Mouse (Mus musculus) layer of hippocampus, postnatal 10 days (tissue): ENCODE data around the gene Atp13a2. TPM values are rescaled to one million over a fixed set of nuclear protein-coding genes. Genes with fewer than 3 reads are reported as not detected.

Experiments
- DNase-seq, 2 experiments: peaks; one replicate each; pipeline ENCODE4 v3.0.0; 2021; ENCODE audit warnings: low spot score in 2 of 2
- total RNA-seq, 2 experiments: library from RNA; stranded (reverse); gene quantifications; 2 replicates each; pipeline ENCODE4 v1.2.3; 2021

The Atp13a2 gene
- total RNA-seq, 2 experiments from 2014 or later = 233 to 238 TPM

GRCm38 (mm10) chr4:141031733-141032132 lies 45.1 kb downstream of the Atp13a2 start:
- DNase-seq = peak; percentile 85 to 88

GRCm38 (mm10) chr4:141033606-141034549 lies 47.2 kb downstream of the Atp13a2 start:
- DNase-seq = no peak

DNA sequence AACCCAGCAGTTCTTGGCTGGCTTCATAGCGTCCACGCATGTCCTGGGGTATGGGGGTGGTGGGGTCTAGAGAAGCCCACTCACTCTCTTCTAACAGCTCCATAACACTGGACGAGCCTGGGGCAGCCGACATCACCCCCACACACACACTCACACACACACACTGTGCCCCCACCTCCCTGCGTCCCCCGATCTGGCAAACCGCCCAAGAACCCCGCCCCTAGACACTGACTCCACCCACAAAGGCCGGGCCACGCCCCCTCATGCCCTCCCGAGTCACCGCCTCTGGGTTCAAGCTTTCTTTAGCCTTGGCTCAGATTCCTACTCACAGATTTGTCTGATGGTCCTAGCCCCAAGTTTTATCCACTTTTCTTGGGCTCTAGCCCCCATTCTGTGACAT lies 54.4 kb downstream of the Atp13a2 start:
- DNase-seq = no peak

DNA sequence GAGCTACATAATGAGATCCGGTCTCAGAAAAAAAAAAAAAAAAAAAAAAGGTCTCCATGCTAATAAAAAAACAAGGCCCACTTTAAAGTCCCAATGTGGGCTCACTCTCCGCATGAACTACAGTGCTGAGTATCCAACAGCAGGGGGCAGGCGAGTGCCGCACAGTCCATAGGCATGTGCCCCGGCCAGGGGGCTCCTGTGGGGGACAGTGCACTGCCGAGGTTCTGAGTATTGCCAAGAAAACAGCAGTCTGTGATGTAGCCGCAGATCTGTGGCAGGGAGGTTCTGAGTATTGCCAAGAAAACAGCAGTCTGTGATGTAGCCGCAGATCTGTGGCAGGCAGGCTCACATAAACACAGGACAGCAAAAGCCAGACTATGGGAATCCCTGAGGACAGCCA lies 58.1 kb downstream of the Atp13a2 start:
- peak; percentile 72 to 84 for DNase-seq

- no peak for DNase-seq
These were observed 62.3 kb downstream of the Atp13a2 start for GRCm38 (mm10) chr4:141048810-141049475.

GRCm38 (mm10) chr4:141049476-141049835 lies 62.8 kb downstream of the Atp13a2 start:
- DNase-seq = peak; percentile 62 to 64

- no peak for DNase-seq
These were observed 65.8 kb downstream of the Atp13a2 start for GRCm38 (mm10) chr4:141052442-141052841.

DNA sequence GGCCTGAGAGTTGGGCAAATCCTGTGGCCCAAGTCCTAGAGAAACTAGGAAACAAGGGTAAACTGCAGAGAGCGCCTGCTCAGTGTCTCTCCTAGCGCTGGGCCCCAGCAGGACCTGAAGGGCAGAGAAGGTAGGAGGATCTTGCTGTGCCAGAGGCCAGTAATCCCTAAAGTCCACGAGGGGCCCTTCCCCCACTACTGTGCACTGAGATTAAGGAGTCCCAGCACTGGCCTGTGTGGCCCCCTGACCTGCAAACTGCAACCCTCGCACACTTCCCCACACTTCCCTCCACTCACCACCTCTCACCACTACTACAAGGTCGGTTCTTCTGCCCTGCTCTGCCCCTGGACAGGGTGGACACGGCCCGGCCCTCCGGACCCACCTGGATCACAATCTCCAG lies 66.5 kb downstream of the Atp13a2 start:
- DNase-seq = no peak

DNA sequence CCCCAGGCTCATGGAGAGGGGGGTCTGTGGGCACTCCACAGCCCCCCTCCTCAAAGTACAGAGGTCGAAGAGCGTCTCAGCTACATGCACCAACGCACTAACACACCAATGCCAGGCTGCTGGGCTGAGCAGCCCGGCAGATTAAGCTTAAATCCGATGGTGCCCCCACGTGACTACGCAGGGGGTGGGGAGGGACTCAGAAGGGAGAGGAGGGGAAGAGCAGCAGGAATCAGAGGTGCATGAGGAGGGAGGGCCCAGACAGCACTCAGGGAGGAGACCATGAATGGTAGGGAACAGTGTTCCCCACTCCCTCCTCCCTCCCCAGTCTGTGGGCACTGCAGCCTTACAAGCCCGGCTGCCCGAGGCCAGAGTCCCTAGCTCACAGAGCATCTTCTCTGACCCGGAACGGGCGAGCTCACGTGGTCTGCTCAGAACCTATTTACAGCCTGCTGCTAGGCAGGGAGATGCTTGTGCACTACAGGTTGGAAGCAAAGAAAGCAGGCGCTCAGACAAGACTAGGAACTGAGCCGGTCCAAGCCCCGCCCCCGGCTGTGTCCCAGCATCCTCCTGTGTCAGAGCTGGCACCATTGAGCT lies 67.0 kb downstream of the Atp13a2 start:
- DNase-seq = peak; percentile 69 to 74

Other genes starting within 250 kb of the Atp13a2 start
- gene Padi6, start 244.2 kb upstream of the Atp13a2 start, total RNA-seq = under 1 TPM; 0.21 to 0.69 TPM
- gene Padi4, start 212.6 kb upstream of the Atp13a2 start, total RNA-seq = not detected
- gene Padi3, start 176.2 kb upstream of the Atp13a2 start, total RNA-seq = under 1 TPM in 1 of 2 experiments, not detected in 1; 0.11 TPM
- gene Padi1, start 141.1 kb upstream of the Atp13a2 start, total RNA-seq = not detected
- gene Padi2, start 80.5 kb upstream of the Atp13a2 start, total RNA-seq = 1 to 10 TPM; 8.0 to 9.6 TPM
- 100 to 1,000 TPM; 202 to 204 TPM for gene Sdhb, start 25.7 kb upstream of the Atp13a2 start, total RNA-seq
- gene Mfap2, start 23.5 kb downstream of the Atp13a2 start, total RNA-seq = 10 to 100 TPM; 20.9 TPM
- gene Crocc, start 73.7 kb downstream of the Atp13a2 start, total RNA-seq = 10 to 100 TPM; 32.2 to 42.8 TPM
- gene Necap2, start 91.5 kb downstream of the Atp13a2 start, total RNA-seq = 10 to 100 TPM; 43.7 to 48.4 TPM
- gene Spata21, start 101.5 kb downstream of the Atp13a2 start, total RNA-seq = under 1 TPM; 0.27 to 0.53 TPM
- gene Szrd1, start 152.9 kb downstream of the Atp13a2 start, total RNA-seq = 10 to 100 TPM; 47.5 to 57.3 TPM
- gene Fbxo42, start 161.0 kb downstream of the Atp13a2 start, total RNA-seq = 10 to 100 TPM; 28.6 to 33.0 TPM
- 1 to 10 TPM; 2.0 to 3.9 TPM for gene Rsg1, start 227.1 kb downstream of the Atp13a2 start, total RNA-seq